Mouse (Mus musculus) forebrain, embryonic 14.5 days (tissue): Measurements from ENCODE around the gene Ostf1. TPM values are rescaled to one million over a fixed set of nuclear protein-coding genes. Genes with fewer than 3 reads are reported as not detected.
"Not testable (repeated sequence)": the region's sequence is repeated elsewhere in the genome, so short reads cannot be mapped to it uniquely, and the experiment has no call there.

Experiments used
- ATAC-seq: fragments of 200-750 bp; cut with Nextera tagmentation; 2 replicates; pipeline ENCODE4 v1.8.0; 2017; ENCODE audit warnings: mild to moderate bottlenecking, moderate library complexity
- DNase-seq: peaks from one replicate; pipeline ENCODE4 v3.0.0-alpha.2; 2015; ENCODE audit warnings: low spot score
- H3K27ac ChIP-seq: fragments of 300-500 bp; sonication (generic); 2 replicates; pipeline ENCODE4 v1.5.1; 2014; ENCODE audit warnings: low read depth, mild to moderate bottlenecking, control low read depth, low read length, moderate library complexity
- H3K27me3 ChIP-seq: fragments of 300-500 bp; sonication (generic); replicated peaks from 2 replicates; pipeline ENCODE4 v1.6.1; 2014; ENCODE audit warnings: low read length, control low read depth, mixed read lengths; ENCODE audit not compliant: control insufficient read depth, insufficient read depth
- H3K36me3 ChIP-seq: fragments of 300-500 bp; sonication (generic); 2 replicates; pipeline ENCODE4 v1.6.1; 2014; ENCODE audit warnings: low read length, control low read depth; ENCODE audit not compliant: control insufficient read depth, insufficient read depth
- H3K4me1 ChIP-seq: fragments of 300-500 bp; sonication (generic); 2 replicates; pipeline ENCODE4 v1.6.1; 2014; ENCODE audit warnings: antibody characterized with exemption, low read length, control low read depth; ENCODE audit not compliant: control insufficient read depth, insufficient read depth
- H3K4me2 ChIP-seq: fragments of 300-500 bp; sonication (generic); 2 replicates; pipeline ENCODE4 v1.6.1; 2014; ENCODE audit warnings: mild to moderate bottlenecking, control low read depth, low read length
- H3K4me3 ChIP-seq: fragments of 300-500 bp; sonication (generic); 2 replicates; pipeline ENCODE4 v1.5.1; 2014; ENCODE audit warnings: low read depth, low read length, control low read depth
- H3K9ac ChIP-seq: fragments of 300-500 bp; sonication (generic); 2 replicates; pipeline ENCODE4 v1.6.1; 2014; ENCODE audit warnings: mild to moderate bottlenecking, low read length, control low read depth, moderate library complexity
- H3K9me3 ChIP-seq: fragments of 300-500 bp; sonication (generic); replicated peaks from 2 replicates; pipeline ENCODE4 v1.6.1; 2016; ENCODE audit warnings: low read length, control low read depth, mixed read lengths; ENCODE audit not compliant: control insufficient read depth
- WGBS: fragments of 180-500 bp; shearing (Covaris S2); extraction: QIAGEN DNeasy Blood & Tissue Kit; methylation state at CpG from one replicate; pipeline ENCODE4 v1.1.7; 2014; 5-methylcytosine and 5-hydroxymethylcytosine counted together
- polyA plus RNA-seq: library from polyadenylated mRNA; unstranded; fragments of >200 nt; fragmentation: Nextera tagmentation; extraction: Ambion mirVana; gene quantifications from 2 replicates; pipeline ENCODE4 v1.2.1, GENCODE M21; 2014

The Ostf1 gene
- polyA plus RNA-seq, 1 experiment from 2014 or later = 40.6 TPM

DNA sequence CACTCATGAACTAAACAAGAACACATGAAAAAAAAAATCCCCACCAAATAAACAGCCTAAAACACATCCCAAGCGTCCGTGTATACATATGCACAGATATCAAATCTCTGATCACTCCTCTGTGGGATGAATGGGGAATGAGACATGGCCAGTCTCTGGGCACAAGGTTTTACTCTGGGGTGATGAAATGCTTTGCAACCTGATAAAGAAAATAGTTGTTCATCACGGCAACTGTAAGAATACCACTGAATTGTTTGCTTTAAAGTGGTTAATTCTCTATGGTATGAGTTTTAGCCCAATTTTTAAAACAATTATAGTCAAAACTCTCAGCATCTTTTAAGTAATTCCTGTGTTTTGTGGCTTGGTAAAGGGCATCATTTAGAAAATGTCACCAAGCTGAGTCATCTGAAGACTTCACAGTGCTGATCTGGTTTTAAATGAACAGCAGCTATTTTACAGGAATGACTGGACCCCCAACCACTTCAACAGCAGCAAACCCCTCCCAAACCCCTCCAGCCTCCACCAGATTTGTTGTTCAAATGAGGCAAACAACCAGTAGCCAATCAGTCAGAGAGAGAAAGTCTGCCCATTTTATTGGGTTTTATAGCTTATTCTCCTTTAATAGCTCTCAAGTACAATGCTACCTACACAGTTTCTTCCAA lies 33.2 kb downstream of the Ostf1 start:
- Histone ChIP-seq H3K4me2 (no peak overlapping the region), H3K9ac (no peak overlapping the region), H3K4me1 (no peaks in the 10 kb centered on the region), H3K27me3 (no peaks in the 10 kb centered on the region), H3K36me3 (no peaks in the 10 kb centered on the region), H3K27ac (no peak overlapping the region), H3K4me3 (no peak overlapping the region), H3K9me3 (no peaks in the 10 kb centered on the region)
- no peak for DNase-seq
- 90% methylated on average over 3 of the region's 3 CpGs for WGBS
- no peak for ATAC-seq

DNA sequence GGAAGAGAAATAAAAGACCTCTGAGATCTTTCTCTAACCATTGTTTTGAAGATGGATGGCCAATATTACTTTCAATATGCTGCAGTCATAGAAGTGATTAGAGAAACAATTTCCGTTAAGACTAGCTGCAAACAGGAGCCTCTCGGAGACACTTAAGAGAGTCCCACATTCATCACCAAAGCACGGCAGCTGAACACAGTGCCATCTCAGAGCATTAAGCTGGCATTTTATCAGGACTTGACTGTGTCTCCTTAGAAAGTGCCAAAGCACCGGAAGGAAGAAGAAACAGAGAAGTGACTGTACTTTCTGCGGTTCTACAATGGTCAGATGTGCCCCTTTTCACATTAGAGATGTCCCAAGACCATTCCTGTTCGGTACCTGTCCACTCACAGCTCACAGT lies 33.9 kb downstream of the Ostf1 start:
- Histone ChIP-seq H3K27ac (no peak overlapping the region), H3K4me3 (no peak overlapping the region), H3K9ac (no peak overlapping the region), H3K27me3 (no peaks in the 10 kb centered on the region), H3K36me3 (no peaks in the 10 kb centered on the region), H3K4me1 (no peaks in the 10 kb centered on the region), H3K4me2 (no peak overlapping the region), H3K9me3 (no peaks in the 10 kb centered on the region)
- 86% methylated on average over 6 of the region's 6 CpGs for WGBS
- ATAC-seq (no peak), DNase-seq (no peak)

DNA sequence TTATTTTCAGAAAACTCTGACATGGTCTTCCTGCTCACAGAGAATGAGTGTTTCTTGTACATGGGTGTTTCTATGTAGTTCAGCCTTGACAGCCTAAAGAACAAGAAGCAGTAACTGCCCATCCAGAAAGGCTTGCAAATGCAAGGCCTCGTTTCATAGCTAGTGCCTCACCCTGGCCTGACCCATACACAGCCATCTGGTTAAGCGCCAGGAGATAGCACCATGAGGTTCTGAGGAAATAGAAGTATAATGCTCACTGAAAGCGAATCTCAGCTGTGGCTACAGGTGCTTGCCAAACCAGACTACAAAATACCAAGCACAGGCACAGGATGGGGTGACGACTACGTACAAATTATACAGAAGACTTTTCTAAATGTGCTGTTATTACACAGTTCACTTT lies 34.7 kb downstream of the Ostf1 start:
- no peak for ATAC-seq
- no peaks in the 10 kb centered on the region for H3K9me3 ChIP-seq
- H3K4me2 ChIP-seq = no peak overlapping the region
- no peaks in the 10 kb centered on the region for H3K4me1 ChIP-seq
- no peak overlapping the region for H3K9ac ChIP-seq
- H3K36me3 ChIP-seq = no peaks in the 10 kb centered on the region
- no peak for DNase-seq
- H3K4me3 ChIP-seq = no peak overlapping the region
- WGBS = 86% methylated on average over 5 of the region's 5 CpGs
- H3K27me3 ChIP-seq = no peaks in the 10 kb centered on the region
- H3K27ac ChIP-seq = no peak overlapping the region

DNA sequence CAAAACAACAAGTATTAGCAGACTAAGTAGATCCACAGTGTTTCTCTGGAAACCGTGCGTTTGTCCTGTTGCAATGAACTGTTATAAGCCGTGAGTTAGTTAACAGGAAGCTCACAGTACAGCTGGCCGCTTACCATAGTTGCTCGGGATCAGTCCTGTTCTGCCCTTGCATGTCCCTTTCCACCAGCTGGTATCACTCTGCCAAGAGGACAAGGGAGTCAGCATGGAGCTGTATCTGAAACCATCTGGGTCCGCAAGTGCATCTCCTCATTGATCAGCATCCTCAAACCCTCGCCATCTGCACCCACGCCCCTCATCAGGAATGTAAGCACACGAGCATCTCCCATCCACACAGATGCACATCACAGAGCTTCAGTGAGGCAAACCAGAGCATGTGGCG lies 37.9 kb downstream of the Ostf1 start:
- no peak overlapping the region for H3K4me2 ChIP-seq
- no peak overlapping the region for H3K4me3 ChIP-seq
- H3K9ac ChIP-seq = no peak overlapping the region
- WGBS = 87% methylated on average over 10 of the region's 10 CpGs
- H3K36me3 ChIP-seq = no peaks in the 10 kb centered on the region
- DNase-seq = no peak
- H3K4me1 ChIP-seq = no peaks in the 10 kb centered on the region
- no peaks in the 10 kb centered on the region for H3K9me3 ChIP-seq
- H3K27ac ChIP-seq = no peak overlapping the region
- no peaks in the 10 kb centered on the region for H3K27me3 ChIP-seq
- no peak for ATAC-seq

DNA sequence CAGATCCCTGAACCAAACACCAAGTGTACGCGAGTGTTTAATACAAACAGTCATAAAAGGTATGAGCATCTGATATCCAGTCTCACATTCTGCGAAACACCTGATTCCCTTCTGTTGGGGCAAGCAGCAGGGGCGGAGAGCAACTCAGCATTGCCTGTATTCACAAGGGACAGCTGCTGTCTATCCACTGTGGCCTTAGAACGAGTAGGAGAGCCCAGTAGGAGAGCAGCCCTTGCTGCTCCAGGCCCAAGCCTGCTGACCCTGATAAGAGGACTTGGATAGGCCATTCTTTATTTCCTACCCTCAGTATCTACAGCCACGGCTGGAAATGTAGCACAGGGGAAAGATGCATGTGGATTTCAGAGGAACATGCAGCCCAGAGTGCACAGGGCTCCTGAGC lies 38.7 kb downstream of the Ostf1 start:
- DNase-seq (no peak), ATAC-seq (no peak)
- WGBS = 87% methylated on average over 6 of the region's 6 CpGs
- H3K9me3 ChIP-seq = no peaks in the 10 kb centered on the region
- H3K27me3 ChIP-seq = no peaks in the 10 kb centered on the region
- H3K36me3 ChIP-seq = no peaks in the 10 kb centered on the region
- no peaks in the 10 kb centered on the region for H3K4me1 ChIP-seq
- no peak overlapping the region for H3K27ac ChIP-seq
- no peak overlapping the region for H3K4me3 ChIP-seq
- no peak overlapping the region for H3K4me2 ChIP-seq
- no peak overlapping the region for H3K9ac ChIP-seq

DNA sequence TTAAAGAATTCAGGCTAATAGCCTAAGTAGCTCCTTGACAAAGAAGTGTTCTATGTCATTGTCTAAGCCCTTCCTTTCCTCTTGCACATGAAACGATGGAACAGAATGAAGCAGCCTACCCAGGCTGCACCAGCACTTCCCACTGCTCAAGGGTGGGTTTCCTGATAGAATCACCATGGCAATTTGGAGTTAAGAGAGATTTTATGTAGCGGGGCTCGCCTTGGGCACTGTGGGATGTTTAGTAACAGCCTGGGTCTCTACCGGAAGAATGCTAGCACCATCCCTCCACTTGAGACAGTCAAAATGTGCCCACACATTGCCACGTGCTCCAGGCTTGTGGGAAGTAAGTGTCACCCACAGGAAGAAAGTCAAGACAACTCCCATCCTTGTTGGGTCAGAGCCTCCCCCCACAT lies 40.7 kb downstream of the Ostf1 start:
- H3K9ac ChIP-seq = no peak overlapping the region
- no peaks in the 10 kb centered on the region for H3K9me3 ChIP-seq
- no peaks in the 10 kb centered on the region for H3K27me3 ChIP-seq
- H3K4me3 ChIP-seq = no peak overlapping the region
- no peaks in the 10 kb centered on the region for H3K36me3 ChIP-seq
- DNase-seq = no peak
- H3K4me1 ChIP-seq = no peaks in the 10 kb centered on the region
- WGBS = 41% methylated on average over 5 of the region's 5 CpGs
- no peak overlapping the region for H3K4me2 ChIP-seq
- no peak overlapping the region for H3K27ac ChIP-seq
- no peak for ATAC-seq

DNA sequence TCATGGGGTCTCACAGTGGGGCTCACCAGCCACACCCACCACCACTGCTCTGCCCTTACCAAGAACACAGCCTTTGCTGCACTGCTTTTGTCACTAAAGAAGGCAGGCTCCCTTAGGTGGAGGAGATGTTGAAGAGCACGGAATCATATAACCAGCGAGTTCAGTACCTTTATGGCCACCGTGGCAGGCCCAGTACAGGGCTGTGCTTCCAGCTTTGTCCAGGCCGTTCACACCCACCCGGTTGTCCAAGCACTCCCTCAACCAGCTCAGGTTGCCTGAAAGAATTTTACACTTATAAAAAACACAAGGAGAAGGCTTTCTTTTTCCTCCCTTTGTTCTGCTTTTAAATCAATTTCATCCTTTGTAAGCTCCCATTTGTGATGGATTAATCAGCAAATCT lies 41.4 kb downstream of the Ostf1 start:
- 56% methylated on average over 5 of the region's 5 CpGs for WGBS
- Histone ChIP-seq H3K27ac (no peak overlapping the region), H3K9ac (no peak overlapping the region), H3K4me3 (no peak overlapping the region), H3K4me1 (no peaks in the 10 kb centered on the region), H3K36me3 (no peaks in the 10 kb centered on the region), H3K27me3 (no peaks in the 10 kb centered on the region), H3K9me3 (no peaks in the 10 kb centered on the region), H3K4me2 (no peak overlapping the region)
- no peak for ATAC-seq
- DNase-seq = no peak

DNA sequence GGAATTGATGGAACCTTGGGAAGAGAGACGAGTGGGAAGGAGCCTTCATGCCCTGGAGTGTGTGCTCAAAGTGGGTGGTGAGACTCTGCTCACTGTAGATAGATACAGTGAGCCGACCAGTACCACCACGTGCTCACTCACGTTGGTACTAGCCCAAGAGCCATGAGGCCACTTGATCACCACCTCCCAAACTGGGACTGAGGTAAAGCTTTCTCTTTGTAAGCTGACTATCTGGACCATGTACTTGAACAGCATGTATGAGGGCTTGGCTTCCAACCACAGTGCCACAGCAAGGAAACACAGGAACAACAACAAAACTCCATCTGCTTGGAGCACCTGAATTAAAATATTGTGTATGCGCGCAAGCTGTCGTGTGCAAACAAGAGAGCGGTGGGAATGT lies 42.3 kb downstream of the Ostf1 start:
- Histone ChIP-seq H3K9me3 (no peaks in the 10 kb centered on the region), H3K4me3 (no peak overlapping the region), H3K27me3 (no peaks in the 10 kb centered on the region), H3K4me1 (no peaks in the 10 kb centered on the region), H3K27ac (no peak overlapping the region), H3K4me2 (no peak overlapping the region), H3K36me3 (no peaks in the 10 kb centered on the region), H3K9ac (no peak overlapping the region)
- ATAC-seq (no peak), DNase-seq (no peak)
- WGBS = 93% methylated on average over 8 of the region's 8 CpGs

DNA sequence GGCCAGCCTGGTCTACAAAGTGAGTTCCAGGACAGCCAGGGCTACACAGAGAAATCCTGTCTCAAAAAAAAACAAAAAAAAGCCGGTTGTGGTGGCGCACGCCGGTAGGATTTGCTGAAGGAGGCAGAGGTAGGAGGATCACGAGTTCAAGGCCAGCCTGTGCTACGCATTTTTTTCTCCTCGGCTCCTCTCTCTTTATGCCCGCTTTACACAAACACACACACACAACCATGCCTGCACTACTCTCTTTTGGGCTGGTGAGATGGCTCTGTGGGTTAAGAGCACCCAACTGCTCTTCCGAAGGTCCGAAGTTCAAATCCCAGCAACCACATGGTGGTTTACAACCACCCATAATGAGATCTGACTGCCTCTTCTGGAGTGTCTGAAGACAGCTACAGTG lies 42.8 kb downstream of the Ostf1 start:
- H3K27ac ChIP-seq, ATAC-seq, H3K4me3 ChIP-seq, DNase-seq, H3K9ac ChIP-seq, H3K4me2 ChIP-seq, H3K9me3 ChIP-seq, H3K4me1 ChIP-seq, H3K27me3 ChIP-seq, H3K36me3 ChIP-seq: not testable (repeated sequence)
- WGBS = 97% methylated on average over 10 of the region's 10 CpGs
